Mouse (Mus musculus) G1E (cell line): ENCODE measurements around the gene Nploc4.

Source experiments
- CTCF ChIP-seq: IDR thresholded peaks from 2 replicates; pipeline ENCODE4 v1.5.1; 2012; ENCODE audit warnings: low read depth, low read length, inconsistent platforms, mixed read lengths
- GATA1 ChIP-seq: IDR thresholded peaks from 2 replicates; pipeline ENCODE4 v1.6.1; 2012; ENCODE audit warnings: borderline replicate concordance, low read length, inconsistent platforms, mixed read lengths
- POLR2AphosphoS5 ChIP-seq: IDR thresholded peaks from 2 replicates; pipeline ENCODE4 v1.6.1; 2012; ENCODE audit warnings: low read depth, low read length, inconsistent platforms; ENCODE audit not compliant: insufficient replicate concordance

- no peak for TF ChIP-seq CTCF
- TF ChIP-seq GATA1, result no peak
- TF ChIP-seq POLR2AphosphoS5, result no peak
Measured at GRCm38 (mm10) chr11:120341661-120342060, 95.8 kb downstream of the Nploc4 start.
